Mouse (Mus musculus): ENCODE data around the gene Ndrg2. TPM values are rescaled to one million over a fixed set of nuclear protein-coding genes. Genes with fewer than 3 reads are reported as not detected.
A peak's percentile ranks its signal among the peaks of the same experiment; 100 is the strongest.

Gene Ndrg2
- polyA plus RNA-seq, 2 experiments, result 11.6 to 13.5 TPM

GRCm38 (mm10) chr14:51940944-51941560, 27.1 kb upstream of the Ndrg2 start:
- H3K4me1 ChIP-seq (replicated peaks; ENCODE audit: control insufficient read depth in 2 of 2, insufficient read depth in 2 of 2, low read length in 1 of 2), result peaks cover 0 to 6% of the 10 kb centered on the region in 2 experiments; a peak in 1 of 4 replicates
- H3K9me3 ChIP-seq (ENCODE audit: control insufficient read depth, low read length), result no peaks in the 10 kb centered on the region
- no peak overlapping the region for H3K9ac ChIP-seq (replicated peaks)
- ATAC-seq (ENCODE audit: insufficient read depth), result no peak
- DNase-seq (ENCODE audit: low read depth in 3 of 3, low spot score in 3 of 3), result no peak
- H3K4me3 ChIP-seq (ENCODE audit: insufficient read depth in 1 of 2, low read depth in 2 of 2, low read length in 2 of 2), result no peak overlapping the region
- H3K27ac ChIP-seq, result no peak overlapping the region
- TF ChIP-seq EP300 (IDR thresholded peaks at IDR 0.05; ENCODE audit: low read depth) (no peak), CTCF (IDR thresholded peaks at IDR 0.05; ENCODE audit: low read depth) (no peak)
- H3K36me3 ChIP-seq (replicated peaks; ENCODE audit: control insufficient read depth, insufficient read depth, low read depth), result no peaks in the 10 kb centered on the region
- WGBS (ENCODE audit: insufficient replicate concordance), result 35% methylated on average over 8 of the region's 8 CpGs
- H3K4me2 ChIP-seq (ENCODE audit: low read depth), result peak overlapping the region; percentile 8; the same call in 1 of the 2 replicates
- H3K27me3 ChIP-seq (ENCODE audit: control insufficient read depth, insufficient read depth, low read length), result no peaks in the 10 kb centered on the region

- no peak for ATAC-seq (ENCODE audit: insufficient read depth)
- TF ChIP-seq EP300 (IDR thresholded peaks at IDR 0.05; ENCODE audit: low read depth) (no peak), CTCF (IDR thresholded peaks at IDR 0.05; ENCODE audit: low read depth) (no peak)
- no peaks in the 10 kb centered on the region for H3K36me3 ChIP-seq (replicated peaks; ENCODE audit: control insufficient read depth, insufficient read depth, low read depth)
- H3K4me2 ChIP-seq (ENCODE audit: low read depth), result no peak overlapping the region
- 75% methylated on average over 9 of the region's 9 CpGs for WGBS (ENCODE audit: insufficient replicate concordance)
- H3K4me3 ChIP-seq (ENCODE audit: insufficient read depth in 1 of 2, low read depth in 2 of 2, low read length in 2 of 2), result no peak overlapping the region
- no peak for DNase-seq (ENCODE audit: low read depth in 3 of 3, low spot score in 3 of 3)
- H3K4me1 ChIP-seq (replicated peaks; ENCODE audit: control insufficient read depth in 2 of 2, insufficient read depth in 2 of 2, low read length in 1 of 2), result peaks cover 0 to 6% of the 10 kb centered on the region in 2 experiments; a peak in 1 of 4 replicates
- no peak overlapping the region for H3K9ac ChIP-seq (replicated peaks)
- H3K9me3 ChIP-seq (ENCODE audit: control insufficient read depth, low read length), result no peaks in the 10 kb centered on the region
- no peak overlapping the region for H3K27ac ChIP-seq
- H3K27me3 ChIP-seq (ENCODE audit: control insufficient read depth, insufficient read depth, low read length), result no peaks in the 10 kb centered on the region
These were observed 25.0 kb upstream of the Ndrg2 start for GRCm38 (mm10) chr14:51939005-51939404.

GRCm38 (mm10) chr14:51932092-51933020, 18.4 kb upstream of the Ndrg2 start:
- H3K4me2 ChIP-seq (ENCODE audit: low read depth), result no peak overlapping the region
- H3K9me3 ChIP-seq (ENCODE audit: control insufficient read depth, low read length), result no peaks in the 10 kb centered on the region
- no peak overlapping the region for H3K27ac ChIP-seq
- no peaks in the 10 kb centered on the region for H3K27me3 ChIP-seq (ENCODE audit: control insufficient read depth, insufficient read depth, low read length)
- no peak overlapping the region for H3K4me3 ChIP-seq (ENCODE audit: insufficient read depth in 1 of 2, low read depth in 2 of 2, low read length in 2 of 2)
- no peak overlapping the region for H3K9ac ChIP-seq (replicated peaks)
- H3K36me3 ChIP-seq (replicated peaks; ENCODE audit: control insufficient read depth, insufficient read depth, low read depth), result no peaks in the 10 kb centered on the region
- WGBS (ENCODE audit: insufficient replicate concordance), result 38% methylated on average over 10 of the region's 10 CpGs
- peaks cover 0 to 9% of the 10 kb centered on the region in 2 experiments; a peak in 1 of 4 replicates for H3K4me1 ChIP-seq (replicated peaks; ENCODE audit: control insufficient read depth in 2 of 2, insufficient read depth in 2 of 2, low read length in 1 of 2)
- no peak for ATAC-seq (ENCODE audit: insufficient read depth)
- no peak for DNase-seq (ENCODE audit: low read depth in 3 of 3, low spot score in 3 of 3)
- no peak for TF ChIP-seq EP300 (IDR thresholded peaks at IDR 0.05; ENCODE audit: low read depth)
- no peak for TF ChIP-seq CTCF (IDR thresholded peaks at IDR 0.05; ENCODE audit: low read depth)

GRCm38 (mm10) chr14:51930824-51931223, 16.9 kb upstream of the Ndrg2 start:
- WGBS (ENCODE audit: insufficient replicate concordance), result 28% methylated on average over 5 of the region's 5 CpGs
- no peak overlapping the region for H3K4me2 ChIP-seq (ENCODE audit: low read depth)
- no peaks in the 10 kb centered on the region for H3K9me3 ChIP-seq (ENCODE audit: control insufficient read depth, low read length)
- H3K36me3 ChIP-seq (replicated peaks; ENCODE audit: control insufficient read depth, insufficient read depth, low read depth), result no peaks in the 10 kb centered on the region
- peaks cover 0 to 9% of the 10 kb centered on the region in 2 experiments; a peak in 1 of 4 replicates for H3K4me1 ChIP-seq (replicated peaks; ENCODE audit: control insufficient read depth in 2 of 2, insufficient read depth in 2 of 2, low read length in 1 of 2)
- H3K27me3 ChIP-seq (ENCODE audit: control insufficient read depth, insufficient read depth, low read length), result no peaks in the 10 kb centered on the region
- 0 out of 2 replicates have a peak, but pooled peaks have one; percentile 33 for ATAC-seq (ENCODE audit: insufficient read depth)
- H3K4me3 ChIP-seq (ENCODE audit: insufficient read depth in 1 of 2, low read depth in 2 of 2, low read length in 2 of 2), result no peak overlapping the region
- no peak overlapping the region for H3K9ac ChIP-seq (replicated peaks)
- no peak overlapping the region for H3K27ac ChIP-seq
- DNase-seq (ENCODE audit: low read depth in 3 of 3, low spot score in 3 of 3), result no peak
- peak; percentile 63 for TF ChIP-seq CTCF (IDR thresholded peaks at IDR 0.05; ENCODE audit: low read depth)
- no peak for TF ChIP-seq EP300 (IDR thresholded peaks at IDR 0.05; ENCODE audit: low read depth)

- Histone ChIP-seq H3K27ac (no peak overlapping the region), H3K4me2 (ENCODE audit: low read depth) (no peak overlapping the region), H3K9ac (replicated peaks) (no peak overlapping the region), H3K4me3 (ENCODE audit: insufficient read depth in 1 of 2, low read depth in 2 of 2, low read length in 2 of 2) (no peak overlapping the region), H3K4me1 (replicated peaks; ENCODE audit: control insufficient read depth in 2 of 2, insufficient read depth in 2 of 2, low read length in 1 of 2) (peaks cover 0 to 9% of the 10 kb centered on the region in 2 experiments; a peak in 1 of 4 replicates), H3K27me3 (ENCODE audit: control insufficient read depth, insufficient read depth, low read length) (no peaks in the 10 kb centered on the region), H3K36me3 (replicated peaks; ENCODE audit: control insufficient read depth, insufficient read depth, low read depth) (no peaks in the 10 kb centered on the region), H3K9me3 (ENCODE audit: control insufficient read depth, low read length) (no peaks in the 10 kb centered on the region)
- DNase-seq (ENCODE audit: low read depth in 3 of 3, low spot score in 3 of 3), result no peak
- ATAC-seq (ENCODE audit: insufficient read depth), result no peak
- 60% methylated on average over 9 of the region's 9 CpGs for WGBS (ENCODE audit: insufficient replicate concordance)
- TF ChIP-seq EP300 (IDR thresholded peaks at IDR 0.05; ENCODE audit: low read depth) (no peak), CTCF (IDR thresholded peaks at IDR 0.05; ENCODE audit: low read depth) (no peak)
These were observed 16.0 kb upstream of the Ndrg2 start for GRCm38 (mm10) chr14:51929968-51930367.

All from liver, embryonic 14.5 days (tissue).